Mouse (Mus musculus): ENCODE data around the gene Fam169a. TPM values are rescaled to one million over a fixed set of nuclear protein-coding genes. Genes with fewer than 3 reads are reported as not detected.
A peak's percentile ranks its signal among the peaks of the same experiment; 100 is the strongest.
"Not testable (repeated sequence)": the region's sequence is repeated elsewhere in the genome, so short reads cannot be mapped to it uniquely, and the experiment has no call there.

Gene Fam169a
- polyA plus RNA-seq, 1 experiment from 2014 or later = 37.9 TPM

DNA sequence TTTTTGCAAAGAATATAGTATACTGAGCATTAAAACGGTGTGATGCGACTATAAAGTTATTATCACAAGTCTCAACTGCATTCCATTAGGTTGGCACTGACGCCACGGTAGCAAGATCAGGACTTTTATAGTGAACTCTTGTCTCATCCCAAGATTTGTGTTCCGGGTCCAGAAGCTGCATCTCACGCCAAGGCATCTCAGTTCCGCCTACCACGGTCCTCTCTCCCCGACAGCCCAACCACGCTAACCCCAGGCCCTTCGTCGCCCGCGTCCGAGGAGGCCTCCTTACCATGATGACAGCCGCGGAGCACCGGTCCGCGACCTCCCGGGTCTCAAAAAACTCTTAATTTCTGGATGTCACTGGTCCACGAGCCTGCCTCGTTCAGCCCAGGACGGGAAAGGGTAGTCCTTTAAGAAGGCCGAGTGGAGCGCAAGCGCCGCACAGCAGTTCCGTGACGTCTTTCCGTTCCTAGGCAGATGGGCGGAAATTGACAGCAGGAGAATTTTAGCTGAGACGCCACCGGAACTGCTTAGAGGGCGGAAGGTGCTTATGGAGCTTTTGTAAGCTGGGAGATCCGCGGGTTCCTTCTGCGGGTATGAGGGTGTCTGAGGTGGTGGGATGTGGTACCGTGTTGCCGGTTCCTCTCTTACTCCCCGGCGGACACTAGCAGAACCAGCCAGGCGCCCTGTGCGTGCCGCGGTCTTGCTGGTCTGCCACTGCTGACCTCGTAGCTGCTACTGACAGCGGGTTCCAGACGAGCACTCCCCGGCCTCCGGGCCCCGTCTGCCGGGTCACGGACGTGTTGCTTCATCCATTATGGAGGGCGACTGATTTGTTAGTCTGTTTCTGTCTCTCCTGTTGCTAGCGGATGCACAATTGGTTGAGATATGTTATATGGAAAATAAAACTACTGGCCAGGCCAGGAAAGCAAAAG is 70.6 kb downstream of the Fam169a start, which contains the start of the genes Gfm2 and Nsa2:
Gene Gfm2 (plus strand): TSS at position 472 of the 935 bp plus-strand sequence.
Gene Nsa2 (minus strand): TSS at position 472 of the 935 bp plus-strand sequence.
- ATAC-seq (ENCODE audit: low FRiP score, low TSS enrichment) (peak; percentile 95), DNase-seq (peak; percentile 96)
- Histone ChIP-seq H3K27ac (replicated peaks; ENCODE audit: low read depth, low read length) (peak within 1 kb of the TSS; percentile 89), H3K36me3 (ENCODE audit: control insufficient read depth, insufficient read depth, low read length) (peaks cover 17% of the 10 kb centered on the region), H3K4me2 (ENCODE audit: low read length) (peak within 1 kb of the TSS; percentile 66), H3K4me1 (ENCODE audit: control insufficient read depth, insufficient read depth, low read length) (peaks cover 11% of the 10 kb centered on the region), H3K9ac (replicated peaks; ENCODE audit: low read length) (peak within 1 kb of the TSS; percentile 88), H3K4me3 (replicated peaks; ENCODE audit: low read depth, low read length) (peak within 1 kb of the TSS; percentile 80), H3K27me3 (ENCODE audit: control insufficient read depth, insufficient read depth, low read length) (no peaks in the 10 kb centered on the region), H3K9me3 (ENCODE audit: control insufficient read depth, low read length) (no peaks in the 10 kb centered on the region)
- under 1% methylated on average over 57 of the region's 57 CpGs for WGBS

DNA sequence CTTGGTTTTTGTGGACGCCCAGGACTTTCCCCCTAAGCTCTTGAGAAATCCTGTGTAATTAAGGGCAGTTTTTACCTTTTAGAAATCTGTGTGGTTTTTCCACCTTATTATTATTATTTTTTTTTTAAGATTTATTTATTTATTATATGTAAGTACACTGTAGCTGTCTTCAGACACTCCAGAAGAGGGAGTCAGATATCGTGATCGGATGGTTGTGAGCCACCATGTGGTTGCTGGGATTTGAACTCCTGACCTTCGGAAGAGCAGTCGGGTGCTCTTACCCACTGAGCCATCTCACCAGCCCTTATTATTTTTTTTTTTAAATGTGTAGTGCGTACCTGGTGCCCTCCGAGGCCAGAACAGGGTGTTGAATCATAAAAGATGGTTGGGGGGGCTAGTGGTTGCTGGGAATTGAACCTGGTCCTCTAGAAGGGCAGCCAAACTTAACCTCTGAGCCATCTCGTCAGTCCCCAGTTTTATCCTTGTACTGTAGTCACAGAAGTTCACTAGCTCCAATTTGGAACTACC is 71.4 kb downstream of the Fam169a start:
- peaks cover 20% of the 10 kb centered on the region for H3K36me3 ChIP-seq (ENCODE audit: control insufficient read depth, insufficient read depth, low read length)
- not testable (repeated sequence) for H3K27me3 ChIP-seq (ENCODE audit: control insufficient read depth, insufficient read depth, low read length); DNase-seq; H3K9me3 ChIP-seq (ENCODE audit: control insufficient read depth, low read length); ATAC-seq (ENCODE audit: low FRiP score, low TSS enrichment)
- peak overlapping the region; percentile 80 for H3K4me3 ChIP-seq (replicated peaks; ENCODE audit: low read depth, low read length)
- H3K4me1 ChIP-seq (ENCODE audit: control insufficient read depth, insufficient read depth, low read length) = peaks cover 11% of the 10 kb centered on the region
- WGBS = 39% methylated on average over 8 of the region's 8 CpGs
- H3K27ac ChIP-seq (replicated peaks; ENCODE audit: low read depth, low read length) = peak overlapping the region; percentile 89
- H3K4me2 ChIP-seq (ENCODE audit: low read length) = peak overlapping the region; percentile 57
- peak overlapping the region; percentile 88 for H3K9ac ChIP-seq (replicated peaks; ENCODE audit: low read length)

DNA sequence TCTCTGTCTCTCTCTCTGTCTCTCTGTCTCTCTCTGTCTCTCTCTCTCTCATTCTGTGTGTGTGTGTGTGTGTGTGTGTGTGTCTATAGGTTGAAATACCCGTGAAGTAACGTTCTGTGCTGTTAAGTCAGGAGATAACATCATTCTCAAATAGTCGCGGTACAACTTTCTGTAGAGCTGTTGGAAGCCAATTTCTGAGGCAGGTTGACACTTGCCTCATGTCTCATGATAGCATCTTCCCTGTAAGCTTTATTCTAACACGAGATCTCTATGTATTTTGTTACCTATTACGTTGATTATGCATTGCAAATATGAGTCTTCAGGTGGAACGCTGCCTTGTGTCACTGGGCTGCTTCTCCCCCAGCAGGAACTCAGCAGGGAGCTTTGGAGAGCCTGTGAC is 75.2 kb downstream of the Fam169a start:
- Histone ChIP-seq H3K27me3 (ENCODE audit: control insufficient read depth, insufficient read depth, low read length) (no peaks in the 10 kb centered on the region), H3K4me2 (ENCODE audit: low read length) (no peak overlapping the region), H3K9ac (replicated peaks; ENCODE audit: low read length) (no peak overlapping the region), H3K4me1 (ENCODE audit: control insufficient read depth, insufficient read depth, low read length) (peaks cover 5% of the 10 kb centered on the region; the same call in 1 of the 2 replicates), H3K36me3 (ENCODE audit: control insufficient read depth, insufficient read depth, low read length) (peaks cover 35% of the 10 kb centered on the region), H3K27ac (replicated peaks; ENCODE audit: low read depth, low read length) (no peak overlapping the region), H3K9me3 (ENCODE audit: control insufficient read depth, low read length) (no peaks in the 10 kb centered on the region), H3K4me3 (replicated peaks; ENCODE audit: low read depth, low read length) (no peak overlapping the region)
- DNase-seq (no peak), ATAC-seq (ENCODE audit: low FRiP score, low TSS enrichment) (no peak)
- WGBS = 91% methylated on average over 7 of the region's 7 CpGs

DNA sequence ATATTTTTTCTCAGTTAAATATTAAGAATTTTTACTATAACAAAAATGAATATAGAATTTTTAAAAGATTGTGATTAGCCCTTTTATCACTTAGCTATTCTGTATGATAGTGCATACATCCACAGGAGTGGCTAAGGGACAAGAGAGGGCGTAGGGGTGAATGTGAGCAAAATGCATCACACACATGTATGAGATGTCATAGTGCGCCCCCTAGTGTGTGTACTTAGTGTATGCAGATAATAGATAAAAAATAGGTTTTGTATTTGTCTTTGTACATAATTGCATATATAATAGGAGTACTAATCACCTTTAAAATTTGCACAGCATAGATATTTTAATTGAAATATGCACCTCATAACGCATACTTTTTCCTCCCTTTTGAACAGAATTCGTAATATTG is 78.7 kb downstream of the Fam169a start:
- no peak overlapping the region for H3K4me2 ChIP-seq (ENCODE audit: low read length)
- H3K4me1 ChIP-seq (ENCODE audit: control insufficient read depth, insufficient read depth, low read length) = no peaks in the 10 kb centered on the region
- H3K9ac ChIP-seq (replicated peaks; ENCODE audit: low read length) = no peak overlapping the region
- H3K36me3 ChIP-seq (ENCODE audit: control insufficient read depth, insufficient read depth, low read length) = peaks cover 64% of the 10 kb centered on the region
- H3K9me3 ChIP-seq (ENCODE audit: control insufficient read depth, low read length) = no peaks in the 10 kb centered on the region
- ATAC-seq (ENCODE audit: low FRiP score, low TSS enrichment) (no peak), DNase-seq (peak; percentile 82)
- no peak overlapping the region for H3K27ac ChIP-seq (replicated peaks; ENCODE audit: low read depth, low read length)
- no peaks in the 10 kb centered on the region for H3K27me3 ChIP-seq (ENCODE audit: control insufficient read depth, insufficient read depth, low read length)
- 62% methylated on average over 4 of the region's 4 CpGs for WGBS
- no peak overlapping the region for H3K4me3 ChIP-seq (replicated peaks; ENCODE audit: low read depth, low read length)

DNA sequence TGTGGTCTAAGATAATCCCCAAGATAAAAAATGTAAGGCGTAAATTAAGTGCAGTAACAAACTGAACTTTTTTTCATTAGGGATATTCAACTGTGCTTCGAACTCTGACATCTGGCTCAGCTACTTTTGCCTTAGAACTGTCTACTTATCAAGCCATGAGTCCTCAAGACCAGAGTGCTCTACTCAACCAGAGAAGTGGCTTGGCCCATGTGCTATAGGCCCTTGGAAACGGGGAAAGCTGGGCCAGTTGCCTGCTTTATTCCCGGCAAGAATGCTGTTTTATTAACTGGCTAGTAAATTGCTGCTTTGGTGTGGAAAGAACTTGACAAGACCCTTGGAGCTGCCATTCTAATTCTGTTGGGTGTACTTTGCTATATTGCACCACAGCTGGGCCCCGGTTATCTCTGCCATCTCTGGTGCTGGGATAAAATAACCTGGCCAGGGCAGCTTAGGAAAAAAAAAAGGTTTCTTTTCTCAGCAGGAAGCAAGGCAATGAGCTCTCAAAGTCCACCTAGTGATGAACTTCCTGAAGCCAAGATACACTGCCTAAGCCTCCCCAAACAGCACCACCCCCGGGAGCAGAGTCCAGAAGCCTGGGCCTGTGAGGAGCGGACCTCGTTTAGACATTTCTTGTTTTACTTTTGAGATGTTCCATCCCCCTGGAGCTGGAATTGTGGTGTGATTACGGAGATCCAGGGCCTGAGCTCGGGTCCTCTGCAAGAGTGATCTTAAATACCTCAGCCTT is 108.6 kb downstream of the Fam169a start:
- no peak for DNase-seq
- Histone ChIP-seq H3K27me3 (ENCODE audit: control insufficient read depth, insufficient read depth, low read length) (no peaks in the 10 kb centered on the region), H3K36me3 (ENCODE audit: control insufficient read depth, insufficient read depth, low read length) (peaks cover 78% of the 10 kb centered on the region), H3K4me2 (ENCODE audit: low read length) (no peak overlapping the region), H3K9ac (replicated peaks; ENCODE audit: low read length) (no peak overlapping the region), H3K4me1 (ENCODE audit: control insufficient read depth, insufficient read depth, low read length) (no peaks in the 10 kb centered on the region), H3K9me3 (ENCODE audit: control insufficient read depth, low read length) (no peaks in the 10 kb centered on the region), H3K27ac (replicated peaks; ENCODE audit: low read depth, low read length) (no peak overlapping the region), H3K4me3 (replicated peaks; ENCODE audit: low read depth, low read length) (no peak overlapping the region)
- no peak for ATAC-seq (ENCODE audit: low FRiP score, low TSS enrichment)
- WGBS = 89% methylated on average over 10 of the region's 10 CpGs

DNA sequence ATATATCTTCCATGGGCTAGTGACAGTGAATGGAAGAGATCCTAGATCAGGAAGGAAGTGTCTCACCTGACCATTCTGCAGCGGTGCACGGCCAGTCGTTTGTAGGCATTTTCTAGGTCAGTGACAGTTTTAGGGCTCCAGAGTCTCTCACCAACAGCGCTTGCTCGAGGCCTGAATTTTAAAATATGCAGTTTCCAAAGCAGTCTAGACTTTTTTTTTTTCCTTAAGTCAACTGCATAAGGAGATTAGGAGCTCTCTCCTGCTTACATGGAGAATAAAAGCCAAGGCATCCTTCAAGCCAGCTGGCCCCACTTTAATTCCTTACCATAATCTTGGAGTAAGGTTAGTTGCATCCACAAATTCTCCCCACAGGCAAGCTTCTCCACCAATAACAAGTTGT is 109.6 kb downstream of the Fam169a start:
- Histone ChIP-seq H3K9ac (replicated peaks; ENCODE audit: low read length) (no peak overlapping the region), H3K27ac (replicated peaks; ENCODE audit: low read depth, low read length) (no peak overlapping the region), H3K9me3 (ENCODE audit: control insufficient read depth, low read length) (no peaks in the 10 kb centered on the region), H3K4me2 (ENCODE audit: low read length) (no peak overlapping the region), H3K27me3 (ENCODE audit: control insufficient read depth, insufficient read depth, low read length) (no peaks in the 10 kb centered on the region), H3K4me1 (ENCODE audit: control insufficient read depth, insufficient read depth, low read length) (no peaks in the 10 kb centered on the region), H3K4me3 (replicated peaks; ENCODE audit: low read depth, low read length) (no peak overlapping the region), H3K36me3 (ENCODE audit: control insufficient read depth, insufficient read depth, low read length) (peaks cover 75% of the 10 kb centered on the region)
- DNase-seq (no peak), ATAC-seq (ENCODE audit: low FRiP score, low TSS enrichment) (no peak)
- 72% methylated on average over 5 of the region's 5 CpGs for WGBS

DNA sequence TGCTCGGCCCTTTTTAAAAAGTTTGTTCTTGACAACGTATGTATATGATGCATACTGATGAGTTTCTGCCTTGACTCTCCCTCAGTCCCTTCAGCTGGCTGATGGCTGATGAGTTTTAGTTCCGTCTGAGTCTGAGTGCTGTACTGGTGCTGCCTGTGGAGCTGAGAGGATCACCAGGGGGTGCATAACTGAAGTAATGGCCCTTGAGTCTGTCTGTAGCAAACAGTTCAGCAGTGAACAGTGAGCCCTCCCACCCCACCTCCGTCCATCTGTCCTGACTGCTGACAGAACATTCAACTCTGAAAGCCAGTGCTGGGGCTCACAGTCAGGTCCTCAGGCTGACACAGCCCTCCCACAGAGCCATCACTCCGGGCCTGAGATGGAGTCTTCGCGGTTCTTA is 111.9 kb downstream of the Fam169a start:
- Histone ChIP-seq H3K36me3 (ENCODE audit: control insufficient read depth, insufficient read depth, low read length) (peaks cover 56% of the 10 kb centered on the region), H3K9me3 (ENCODE audit: control insufficient read depth, low read length) (no peaks in the 10 kb centered on the region), H3K4me3 (replicated peaks; ENCODE audit: low read depth, low read length) (no peak overlapping the region), H3K9ac (replicated peaks; ENCODE audit: low read length) (no peak overlapping the region), H3K27ac (replicated peaks; ENCODE audit: low read depth, low read length) (no peak overlapping the region), H3K4me2 (ENCODE audit: low read length) (no peak overlapping the region), H3K27me3 (ENCODE audit: control insufficient read depth, insufficient read depth, low read length) (no peaks in the 10 kb centered on the region), H3K4me1 (ENCODE audit: control insufficient read depth, insufficient read depth, low read length) (no peaks in the 10 kb centered on the region)
- no peak for DNase-seq
- ATAC-seq (ENCODE audit: low FRiP score, low TSS enrichment) = no peak
- 65% methylated on average over 7 of the region's 7 CpGs for WGBS

DNA sequence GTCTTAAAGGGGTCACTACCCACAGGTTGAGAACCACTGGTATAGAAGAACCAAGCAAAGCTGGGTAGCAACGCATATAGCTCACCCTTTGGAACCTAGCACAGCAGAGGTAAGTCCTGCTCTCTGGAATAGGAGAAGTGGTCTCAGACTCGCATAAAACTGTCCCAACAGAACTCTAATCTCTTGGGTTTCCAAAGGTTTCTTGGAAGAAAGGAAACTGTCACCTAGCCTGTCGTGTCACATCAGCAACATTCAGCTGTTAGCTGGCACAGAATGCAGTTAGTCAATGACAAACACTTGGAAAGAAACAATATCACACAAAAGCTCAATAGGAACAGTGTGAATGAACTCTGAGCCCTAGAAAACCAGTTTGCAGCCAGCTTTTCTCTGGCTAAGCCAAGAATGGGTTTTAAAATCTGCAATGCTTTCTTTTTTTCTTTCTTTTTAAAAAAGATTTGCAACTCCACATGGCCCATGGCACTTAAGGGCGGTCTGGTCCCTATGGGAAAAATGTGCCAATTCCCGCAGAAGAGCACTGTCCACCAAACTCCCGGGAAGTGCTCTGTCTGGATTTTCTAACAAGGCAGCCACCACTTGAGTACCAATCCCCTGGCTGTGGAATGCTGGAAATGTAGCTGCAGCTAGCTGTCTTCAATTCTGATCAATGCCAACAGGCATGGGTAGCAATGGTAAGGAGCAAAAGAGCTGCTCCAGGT is 113.2 kb downstream of the Fam169a start:
- H3K27me3 ChIP-seq (ENCODE audit: control insufficient read depth, insufficient read depth, low read length) = no peaks in the 10 kb centered on the region
- no peaks in the 10 kb centered on the region for H3K9me3 ChIP-seq (ENCODE audit: control insufficient read depth, low read length)
- peak overlapping the region; percentile 46; the same call in 1 of the 2 replicates for H3K27ac ChIP-seq (replicated peaks; ENCODE audit: low read depth, low read length)
- peaks cover 43% of the 10 kb centered on the region for H3K36me3 ChIP-seq (ENCODE audit: control insufficient read depth, insufficient read depth, low read length)
- H3K4me1 ChIP-seq (ENCODE audit: control insufficient read depth, insufficient read depth, low read length) = no peaks in the 10 kb centered on the region
- DNase-seq = peak; percentile 20
- H3K9ac ChIP-seq (replicated peaks; ENCODE audit: low read length) = no peak overlapping the region
- H3K4me3 ChIP-seq (replicated peaks; ENCODE audit: low read depth, low read length) = no peak overlapping the region
- ATAC-seq (ENCODE audit: low FRiP score, low TSS enrichment) = no peak
- 47% methylated on average over 6 of the region's 6 CpGs for WGBS
- no peak overlapping the region for H3K4me2 ChIP-seq (ENCODE audit: low read length)

All from midbrain, embryonic 14.5 days (tissue).